Mouse (Mus musculus): ENCODE results near the gene Zfp36. TPM values are rescaled to one million over a fixed set of nuclear protein-coding genes. Genes with fewer than 3 reads are reported as not detected.

The Zfp36 gene
- total RNA-seq, 4 experiments from 2014 or later, result 2.1 to 6.1 (median 3.6) TPM

DNA sequence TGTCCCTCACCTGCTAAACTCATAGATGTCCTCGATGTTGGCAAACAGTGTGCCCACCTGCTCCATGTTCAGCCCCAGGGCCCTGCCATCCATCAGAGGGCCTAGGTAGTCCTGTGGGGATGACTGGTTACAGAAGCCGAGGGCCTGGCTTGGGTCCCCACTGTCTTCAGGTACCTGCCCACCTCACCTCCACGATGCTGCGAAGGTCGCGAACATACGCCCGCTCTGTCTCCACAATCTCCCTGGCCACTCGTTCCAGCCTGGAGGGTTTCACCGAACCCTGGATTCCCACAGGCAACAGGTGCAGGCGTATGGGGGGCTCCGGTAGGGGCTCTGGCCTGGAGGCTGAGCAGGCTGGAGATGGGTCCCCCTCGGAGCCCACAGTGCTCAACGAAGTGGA, 10.0 kb downstream of the Zfp36 start:
- no peak for DNase-seq (ENCODE audit: low spot score in 2 of 2)

DNA sequence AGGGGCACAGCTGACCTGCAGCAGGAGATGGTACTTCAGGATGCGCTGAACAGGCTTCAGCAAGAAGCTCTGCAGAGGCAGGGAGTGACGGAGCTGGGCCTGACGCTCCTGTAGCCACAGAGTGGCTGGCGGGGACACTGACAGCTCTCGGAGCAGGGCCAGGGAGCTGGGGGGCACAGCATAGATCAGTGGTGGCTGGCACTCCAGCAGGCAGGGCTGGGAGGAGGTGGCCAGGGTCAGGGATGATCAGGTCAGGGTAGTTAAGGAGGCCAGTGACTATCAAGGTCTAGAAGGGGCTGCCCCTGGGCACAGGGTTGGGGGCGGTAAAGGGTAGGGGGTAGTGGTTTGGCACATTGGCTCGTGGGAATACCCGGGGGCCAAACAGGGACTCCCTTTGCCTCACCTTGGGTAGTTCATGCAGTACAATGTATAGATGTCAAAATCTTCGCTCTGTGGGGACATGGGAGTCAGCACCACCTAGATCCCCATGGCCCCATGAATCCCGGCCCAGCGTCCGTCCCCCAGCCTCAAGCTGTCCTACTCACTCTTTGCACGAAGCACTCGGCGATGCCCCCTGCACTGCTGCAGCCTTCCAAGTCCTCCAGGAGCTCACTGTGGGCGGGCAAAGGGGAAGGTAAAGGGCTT, 11.7 kb downstream of the Zfp36 start:
- no peak for DNase-seq (ENCODE audit: low spot score in 2 of 2)

DNA sequence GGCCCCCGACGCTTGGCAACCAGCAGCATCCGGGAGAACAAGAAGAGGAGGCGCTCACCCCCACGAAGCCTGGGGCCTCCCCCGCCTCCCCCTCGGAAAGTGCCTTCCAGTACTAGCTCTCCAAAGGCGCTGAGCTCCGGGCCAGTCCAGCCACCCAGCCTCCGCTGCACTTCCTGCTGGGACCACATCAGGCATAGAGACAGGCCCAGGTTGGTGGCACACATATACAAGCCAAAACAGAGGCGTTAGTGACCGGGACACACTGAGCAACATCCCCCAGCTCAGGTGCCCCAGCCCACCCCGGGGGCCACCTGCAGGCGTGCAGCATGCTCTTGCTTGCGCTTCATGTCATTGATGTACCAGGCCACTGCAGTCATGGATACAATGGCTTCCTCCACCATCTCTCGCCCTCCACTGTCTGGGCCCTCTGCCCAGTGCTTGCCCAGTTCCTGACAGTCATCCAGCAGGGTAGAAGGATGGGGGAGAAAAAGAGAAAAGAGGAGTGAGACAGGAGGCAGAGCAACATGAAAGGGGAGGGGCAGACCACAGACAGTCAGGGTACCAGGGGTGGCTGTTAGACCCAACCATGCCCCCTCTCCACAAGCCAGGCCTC, 12.3 kb downstream of the Zfp36 start:
- no peak for DNase-seq (ENCODE audit: low spot score in 2 of 2)

DNA sequence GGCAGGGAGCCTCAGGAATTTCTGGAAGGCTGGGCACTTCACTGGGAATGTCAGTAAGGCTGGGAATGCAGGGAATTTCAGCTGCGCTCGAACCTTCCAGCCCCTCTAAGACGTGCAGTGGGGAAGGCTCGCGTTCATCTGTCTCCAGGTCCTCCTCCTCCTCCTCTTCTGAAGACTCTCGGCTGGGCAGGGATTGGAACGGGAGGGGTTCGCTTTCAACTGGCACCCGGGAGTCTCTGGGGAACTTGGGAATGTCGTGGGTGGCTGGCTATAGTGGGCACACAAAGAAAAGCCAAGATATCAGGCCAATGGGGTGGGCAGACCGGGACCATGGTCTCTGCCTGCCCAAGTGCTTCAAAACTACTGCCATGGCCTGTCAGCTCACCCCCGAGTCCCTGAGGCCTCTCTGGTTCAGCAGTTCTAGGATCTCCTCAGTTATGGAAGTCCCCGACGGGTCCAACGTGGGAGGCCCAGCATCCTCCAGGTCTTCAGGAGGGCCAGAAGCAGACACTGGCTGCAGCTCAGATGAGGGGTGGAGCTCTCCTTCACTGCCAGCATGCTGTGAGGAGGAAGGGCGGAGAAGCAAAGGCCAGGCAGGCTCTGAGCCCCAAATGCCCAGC, 17.5 kb downstream of the Zfp36 start:
- DNase-seq (ENCODE audit: low spot score in 2 of 2), result no peak

DNA sequence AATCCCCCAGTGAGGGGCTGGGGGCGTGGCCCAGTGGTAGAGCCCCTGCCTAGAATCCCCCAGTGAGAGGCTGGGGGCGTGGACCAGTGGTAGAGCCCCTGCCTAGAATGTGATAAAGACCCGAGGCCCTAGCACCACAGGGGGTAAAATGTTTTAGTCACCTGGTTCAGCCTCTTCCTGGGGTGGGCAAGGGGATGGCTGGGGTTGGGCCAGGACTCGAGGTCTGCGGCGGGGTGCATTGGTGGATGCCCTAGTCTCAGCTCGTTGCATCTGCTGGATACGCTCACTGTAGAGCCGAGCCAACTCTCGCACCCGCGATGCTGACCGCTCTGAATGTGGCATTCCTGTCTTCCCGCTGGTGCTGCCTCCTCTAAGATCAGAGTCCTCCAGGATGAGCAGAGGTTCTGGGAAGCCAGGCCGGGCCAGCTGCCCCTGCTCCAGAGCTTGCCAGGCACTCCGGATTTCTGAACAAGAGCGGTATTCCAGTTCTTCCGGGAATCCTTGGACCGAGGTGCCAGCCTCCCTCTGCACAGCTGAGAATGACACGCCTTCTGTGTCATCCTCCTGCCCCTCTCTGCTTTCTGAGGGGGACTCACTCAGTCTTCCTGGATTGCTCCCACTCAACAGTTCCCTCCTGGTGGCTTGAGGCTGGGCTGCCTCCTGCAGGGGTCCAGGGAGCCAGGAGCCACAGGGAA, 18.3 kb downstream of the Zfp36 start:
- no peak for DNase-seq (ENCODE audit: low spot score in 2 of 2)

DNA sequence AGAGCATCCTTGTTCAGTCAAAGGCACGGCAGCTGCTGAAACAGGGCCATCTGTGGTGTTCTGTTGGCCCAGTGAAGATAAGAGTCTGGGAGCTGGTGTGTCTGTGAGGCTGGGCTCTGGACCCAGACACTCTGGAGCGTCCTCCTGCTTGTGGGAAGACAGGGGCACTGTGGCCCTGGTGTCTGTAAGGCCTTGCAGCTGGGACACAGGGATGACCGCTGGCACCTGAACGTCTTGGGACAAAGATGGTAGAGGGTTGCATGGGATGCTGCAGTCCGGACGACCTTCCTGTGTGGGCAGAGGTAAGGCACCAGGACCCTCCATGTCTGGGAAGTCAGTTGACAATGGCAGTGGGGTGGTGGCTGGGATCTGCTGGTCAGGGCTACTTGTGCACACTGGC, 19.8 kb downstream of the Zfp36 start:
- no peak for DNase-seq (ENCODE audit: low spot score in 2 of 2)

DNA sequence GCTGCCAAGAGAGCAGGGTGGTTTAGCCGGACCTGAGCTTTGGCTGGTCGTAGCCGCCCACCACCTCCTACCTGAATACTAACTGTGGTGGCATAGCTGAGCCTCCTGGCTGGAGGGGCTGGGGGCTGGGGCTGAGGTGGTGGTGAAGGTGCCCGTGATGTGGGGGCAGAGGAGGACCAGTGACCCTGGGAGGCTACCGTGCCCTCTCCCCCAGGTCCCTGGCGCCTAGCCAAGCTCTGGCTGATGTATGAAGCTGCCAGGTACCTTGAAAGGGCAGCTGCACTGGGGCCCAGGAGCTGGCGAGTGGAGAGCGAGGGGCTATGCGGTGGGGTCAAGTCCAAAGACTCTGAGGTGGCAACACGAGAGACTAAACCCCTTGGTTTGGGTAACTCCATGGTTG, 20.2 kb downstream of the Zfp36 start:
- DNase-seq (ENCODE audit: low spot score in 2 of 2), result no peak

DNA sequence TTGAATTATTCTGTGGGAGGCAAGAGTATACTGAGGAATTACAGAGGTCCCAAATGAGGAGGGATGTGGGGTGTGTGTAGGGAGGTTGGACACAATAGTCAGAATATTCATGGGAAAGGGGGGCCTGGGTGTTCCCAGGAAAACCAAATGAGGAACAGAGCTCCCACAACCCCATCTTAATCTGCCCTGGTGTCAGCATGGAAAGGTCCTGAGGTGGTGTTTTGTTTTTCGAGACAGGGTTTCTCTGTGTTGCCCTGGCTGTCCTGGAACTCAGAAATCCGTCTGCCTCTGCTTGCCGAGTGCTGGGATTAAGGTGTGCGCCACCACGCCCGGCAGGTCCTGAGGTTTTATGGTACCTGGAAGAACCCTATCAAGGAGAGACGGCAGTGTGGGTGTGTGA, 21.6 kb downstream of the Zfp36 start:
- DNase-seq (ENCODE audit: low spot score in 2 of 2), result no peak

DNA sequence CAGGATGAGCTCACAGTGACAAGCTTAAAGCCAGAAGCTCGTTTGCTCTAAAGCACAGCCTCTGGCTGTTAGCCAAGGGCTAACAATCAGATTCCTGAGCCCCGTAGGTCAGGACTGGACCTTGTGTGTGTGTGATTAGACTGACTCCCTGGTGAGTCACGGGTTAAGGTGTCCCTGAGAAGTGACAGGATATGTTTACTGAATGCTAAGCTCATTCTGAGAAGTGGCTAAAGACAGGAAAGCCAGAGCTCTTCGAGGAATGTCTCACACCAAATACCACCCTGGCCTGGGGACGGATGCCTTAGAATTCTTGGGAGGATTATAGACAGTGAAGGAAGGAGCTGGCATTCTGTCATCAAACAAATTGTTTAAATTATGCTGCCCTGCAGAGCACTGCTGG, 22.1 kb downstream of the Zfp36 start:
- DNase-seq (ENCODE audit: low spot score in 2 of 2), result no peak

DNA sequence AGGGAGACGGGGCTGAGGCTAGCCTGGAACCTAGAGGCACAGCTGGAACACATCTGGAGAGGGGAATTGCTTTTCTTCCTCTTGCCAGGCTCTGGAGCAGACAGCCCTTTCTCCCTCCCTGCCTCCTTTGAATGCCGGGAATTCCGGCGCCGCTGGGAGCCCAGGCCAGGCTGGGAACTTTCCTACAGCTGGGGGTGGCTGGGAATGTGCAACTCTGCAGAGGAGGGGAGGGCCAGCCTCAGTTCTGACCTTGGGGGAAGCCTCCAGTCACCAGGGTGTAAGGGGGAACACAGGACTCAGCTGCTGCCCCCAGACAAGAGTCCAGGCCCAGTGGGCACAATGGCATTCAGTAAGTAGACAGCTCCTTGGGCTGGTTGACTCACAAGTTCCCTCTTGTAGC, 23.1 kb downstream of the Zfp36 start:
- DNase-seq (ENCODE audit: low spot score in 2 of 2), result no peak

DNA sequence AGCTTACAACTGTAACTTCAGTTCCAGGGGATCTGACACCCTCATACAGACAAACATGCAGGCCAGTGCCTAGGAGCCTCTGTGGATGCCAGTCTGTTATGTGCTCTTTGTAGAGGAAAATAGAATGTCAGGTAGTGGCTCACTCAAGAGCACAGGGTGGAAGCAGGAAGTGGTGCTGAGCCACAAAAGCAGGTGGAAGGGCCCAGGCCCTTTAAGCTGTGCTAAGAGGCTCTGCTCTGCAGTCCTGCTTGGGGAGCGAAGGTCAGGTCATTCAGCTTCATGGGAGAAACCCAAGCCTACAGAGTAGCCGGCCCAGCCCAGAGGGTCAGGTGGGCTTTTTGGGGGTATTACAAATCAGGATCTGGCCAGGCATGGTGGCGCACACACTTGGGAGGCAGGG, 24.8 kb downstream of the Zfp36 start:
- DNase-seq (ENCODE audit: low spot score in 2 of 2), result no peak

DNA sequence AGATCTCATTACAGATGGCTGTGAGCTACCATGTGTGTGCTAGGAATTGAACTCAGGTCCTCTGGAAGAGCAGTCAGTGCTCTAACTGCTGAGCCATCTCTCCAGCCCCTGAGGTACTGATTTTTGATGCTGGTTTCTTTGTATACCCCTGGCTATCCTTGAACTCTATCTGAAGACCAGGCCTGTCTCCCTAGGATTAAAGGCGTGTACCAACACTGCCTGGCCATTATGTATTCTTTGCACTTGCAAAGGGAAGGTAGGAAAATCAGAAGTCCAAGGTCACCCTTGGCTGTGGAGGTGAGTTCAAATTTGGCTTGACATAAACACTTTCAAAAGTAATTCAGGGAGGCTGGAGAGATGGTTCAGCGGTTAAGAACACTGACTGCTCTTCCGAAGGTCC, 25.5 kb downstream of the Zfp36 start:
- no peak for DNase-seq (ENCODE audit: low spot score in 2 of 2)

DNA sequence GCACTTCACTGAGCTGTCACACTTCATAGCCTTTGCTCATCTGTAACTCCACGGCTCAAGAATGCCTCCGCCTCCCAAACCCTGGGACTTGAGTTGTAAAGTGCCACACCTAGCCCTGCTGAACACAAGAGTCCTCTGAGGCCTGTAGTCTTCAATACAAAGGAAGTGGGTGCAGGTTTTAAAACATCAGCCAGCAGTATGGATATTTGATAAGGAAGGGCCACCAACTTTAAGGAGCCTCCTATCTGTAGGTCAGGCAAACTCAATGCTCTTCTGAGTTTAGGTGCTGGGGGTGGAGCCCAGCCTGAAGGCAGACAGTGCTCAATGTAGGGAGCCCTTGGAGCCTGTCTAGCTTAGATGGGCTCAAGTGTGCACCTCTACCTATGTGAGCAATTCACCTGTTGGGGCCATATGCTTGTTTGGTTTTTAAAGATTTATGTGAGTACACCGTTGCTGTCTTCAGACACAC, 25.9 kb downstream of the Zfp36 start:
- no peak for DNase-seq (ENCODE audit: low spot score in 2 of 2)

DNA sequence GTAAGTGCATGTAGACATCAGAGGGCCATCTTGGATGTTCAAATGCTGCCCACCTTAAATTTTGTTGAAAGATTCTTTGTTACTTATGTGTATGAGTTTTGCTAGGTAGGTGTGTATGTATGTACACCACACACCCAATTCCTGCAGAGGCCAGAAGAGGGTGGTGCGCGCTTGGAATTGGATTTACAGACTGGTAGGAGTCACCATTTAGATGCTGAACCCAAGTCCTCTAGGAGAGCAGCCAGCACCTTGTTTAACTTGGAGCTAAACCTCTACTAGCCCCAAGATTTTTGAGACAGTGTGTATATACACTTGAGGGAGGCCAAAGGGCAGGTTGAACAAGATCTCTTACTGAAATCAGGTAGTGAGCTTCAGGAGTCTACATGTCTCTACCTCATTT, 26.8 kb downstream of the Zfp36 start:
- DNase-seq (ENCODE audit: low spot score in 2 of 2), result no peak

DNA sequence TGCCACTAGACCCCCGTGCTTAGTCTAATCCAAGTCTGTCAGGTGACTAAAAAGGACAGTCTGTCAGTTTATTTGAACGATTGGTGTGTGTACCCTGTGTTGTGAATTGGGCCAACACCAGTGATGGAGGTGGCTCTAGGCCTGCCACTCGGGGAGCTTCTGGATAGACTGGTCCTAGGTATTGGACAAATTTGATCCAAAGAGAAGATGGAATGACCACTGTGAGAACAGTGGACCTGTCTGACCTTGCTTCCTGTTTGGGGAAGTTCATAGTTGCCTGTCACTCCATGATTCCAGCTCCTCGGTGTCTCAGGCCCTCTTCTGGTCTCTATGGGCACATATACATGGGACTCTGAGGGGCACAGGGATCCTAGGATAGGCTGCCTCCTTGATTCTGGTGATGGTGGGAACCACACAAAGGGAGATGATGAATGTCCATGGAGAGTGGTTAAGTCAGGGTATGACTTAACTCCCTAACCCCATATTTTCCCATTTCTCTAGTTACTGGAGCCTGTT, 28.3 kb downstream of the Zfp36 start:
- no peak for DNase-seq (ENCODE audit: low spot score in 2 of 2)

DNA sequence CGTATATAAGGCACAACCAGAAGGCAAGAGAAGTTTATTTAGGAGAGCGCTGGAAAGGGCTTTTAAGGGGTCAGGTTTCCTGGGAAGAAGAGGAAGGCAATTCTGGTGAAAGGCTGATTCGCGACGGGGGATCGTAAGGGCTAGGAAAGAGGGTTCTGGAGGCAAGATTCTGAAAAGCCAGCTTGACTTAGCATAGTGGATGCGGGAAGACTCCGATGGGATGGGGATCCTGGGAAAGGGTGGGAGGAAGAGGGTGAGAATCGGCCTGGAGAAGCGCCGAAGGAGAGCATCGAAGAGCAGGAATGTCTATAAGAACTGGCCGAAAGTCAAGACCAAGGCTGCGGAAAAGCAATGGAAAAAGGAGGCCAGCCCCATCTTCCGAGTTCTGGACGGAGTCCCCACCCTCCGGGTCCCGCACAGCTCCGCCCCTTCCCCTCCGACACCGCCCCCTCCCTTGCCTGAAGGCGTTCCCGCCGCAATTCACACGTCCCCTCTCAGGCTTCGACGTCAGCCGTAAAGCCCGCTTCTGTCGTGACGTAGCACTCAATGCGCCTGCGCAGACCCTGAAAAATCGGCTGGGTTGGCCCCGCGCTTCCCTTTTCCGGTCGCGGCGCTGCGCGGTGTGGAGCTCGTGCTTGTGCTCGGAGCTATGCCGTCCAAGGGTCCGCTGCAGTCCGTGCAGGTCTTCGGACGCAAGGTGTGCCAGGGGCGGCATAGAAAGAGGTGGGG, 29.7 kb downstream of the Zfp36 start, which contains the start of gene Rps16:
Gene Rps16, plus strand, starts transcription at position 498 of the 729 bp plus-strand sequence.
- DNase-seq (ENCODE audit: low spot score in 2 of 2), result peak; percentile 93 to 96

DNA sequence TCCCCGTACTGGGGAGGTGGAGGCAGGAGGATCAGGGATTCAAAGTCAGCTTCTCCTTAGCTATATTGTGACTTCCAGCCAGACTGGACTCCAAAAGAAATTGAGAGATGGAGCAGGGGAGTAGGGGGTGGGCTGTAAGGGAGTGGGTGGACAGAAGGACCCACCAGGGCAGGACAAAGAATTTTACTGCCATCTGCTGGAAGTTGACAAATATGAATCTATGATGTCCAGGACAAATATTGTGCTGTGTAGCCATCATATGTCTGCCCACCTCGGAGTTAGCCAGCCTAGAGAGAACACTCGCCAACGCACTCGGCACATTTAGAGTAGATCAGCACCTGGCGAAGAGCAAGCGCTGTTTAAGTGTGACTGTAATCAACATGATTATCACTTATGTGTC, 31.5 kb downstream of the Zfp36 start:
- no peak for DNase-seq (ENCODE audit: low spot score in 2 of 2)

DNA sequence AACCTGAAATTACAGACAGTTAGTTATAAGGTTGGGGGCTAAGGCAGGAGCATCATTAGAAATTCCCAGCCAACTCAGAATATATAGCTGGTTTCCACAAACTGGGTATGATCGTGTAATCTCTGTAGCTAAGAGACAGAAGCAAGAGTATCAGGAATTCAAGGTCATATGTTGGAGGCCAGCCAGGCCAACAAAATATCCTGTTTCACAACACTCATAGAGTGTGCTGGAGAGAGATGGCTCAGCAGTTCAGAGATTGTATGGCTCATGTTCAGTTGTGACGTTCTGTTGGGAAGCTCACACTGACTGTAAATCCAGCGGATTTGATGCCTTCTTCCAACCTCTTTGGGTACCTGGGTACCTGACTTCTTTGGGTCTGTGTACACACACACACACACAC, 32.3 kb downstream of the Zfp36 start:
- DNase-seq (ENCODE audit: low spot score in 2 of 2), result no peak

DNA sequence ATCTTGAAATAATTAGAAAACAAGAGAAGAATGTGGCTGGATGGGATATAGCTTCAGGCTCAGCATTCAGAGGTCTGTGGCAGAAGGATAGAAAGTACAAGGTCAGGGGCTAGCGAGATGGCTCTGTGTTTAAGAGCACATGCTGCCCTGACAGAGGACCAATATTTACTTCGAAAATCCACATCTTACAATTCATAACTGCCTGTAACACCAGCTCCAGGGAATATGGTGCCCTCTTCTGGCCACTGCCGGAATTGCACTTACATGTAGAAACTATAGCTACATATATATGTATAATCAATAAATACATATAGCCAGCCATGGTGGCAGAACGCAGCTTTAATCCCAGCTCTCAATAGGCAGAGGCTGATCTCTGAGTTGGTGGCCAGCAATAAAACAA, 35.4 kb downstream of the Zfp36 start:
- peak in 1 of 2 experiments; percentile 34 for DNase-seq (ENCODE audit: low spot score in 2 of 2)

DNA sequence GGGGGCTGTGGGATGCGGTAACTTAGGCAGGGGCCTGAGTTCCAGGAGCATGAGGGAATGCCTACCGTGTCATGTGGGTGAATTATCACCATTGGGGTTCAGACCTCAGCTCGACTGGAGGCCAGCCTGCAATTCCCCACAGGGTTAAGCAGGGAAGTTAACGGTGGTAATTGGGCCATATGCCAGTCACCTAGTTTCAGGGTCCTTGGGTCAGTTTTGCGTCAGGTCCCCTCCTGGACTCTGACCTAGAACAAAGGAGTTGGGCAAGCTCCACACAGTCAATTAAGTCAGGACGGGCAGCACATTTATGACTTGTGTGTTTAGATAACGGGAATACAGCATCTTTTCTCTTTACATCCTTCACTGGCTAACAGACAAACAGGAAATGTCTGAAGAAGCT, 38.7 kb downstream of the Zfp36 start:
- DNase-seq (ENCODE audit: low spot score in 2 of 2), result no peak

DNA sequence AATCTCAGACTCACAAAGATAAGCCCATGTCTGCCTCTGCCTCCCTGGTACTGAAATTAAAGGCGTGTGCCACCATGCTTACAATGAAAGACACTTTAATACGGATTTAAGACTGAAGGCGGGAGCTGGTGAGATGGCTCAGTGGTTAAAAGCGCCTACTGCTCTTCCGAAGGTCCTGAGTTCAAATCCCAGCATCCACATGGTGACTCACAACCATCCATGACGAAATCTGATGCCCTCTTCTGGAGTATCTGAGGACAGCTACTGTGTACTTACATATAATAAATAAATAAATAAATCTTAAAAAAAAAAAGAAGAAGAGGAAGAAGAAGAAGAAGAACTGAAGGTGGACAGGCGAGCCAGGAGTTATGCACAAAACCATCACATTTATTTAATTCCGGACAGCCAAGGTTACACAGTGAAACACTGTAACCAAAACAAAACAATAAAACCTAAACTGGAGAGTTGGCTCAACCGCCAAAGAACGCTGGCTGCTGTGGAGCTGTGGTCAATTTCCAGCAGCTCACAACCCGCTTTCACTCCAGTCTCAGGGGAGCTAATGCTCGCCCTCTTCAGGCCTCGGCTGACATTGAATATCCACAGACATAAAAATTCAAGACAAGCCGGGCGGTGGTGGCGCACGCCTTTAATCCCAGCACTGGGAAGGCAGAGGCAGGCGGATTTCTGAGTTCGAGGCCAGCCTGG, 40.7 kb downstream of the Zfp36 start:
- no peak for DNase-seq (ENCODE audit: low spot score in 2 of 2)
